Mouse (Mus musculus) WW6 (cell line): ENCODE data around the gene Agbl5.

Experiments used
- DNase-seq: peaks from one replicate; pipeline ENCODE4 v3.0.0-alpha.2; 2013; ENCODE audit warnings: low read depth, low spot score

Agbl5 gene

GRCm38 (mm10) chr5:30919831-30920614 is 31.5 kb downstream of the Agbl5 start:
- no peak for DNase-seq

GRCm38 (mm10) chr5:30920621-30921020 is 32.1 kb downstream of the Agbl5 start:
- DNase-seq, result no peak

- DNase-seq, result peak; percentile 70
Measured at GRCm38 (mm10) chr5:30921256-30922033, 33.0 kb downstream of the Agbl5 start, which contains the start of gene Khk. Gene Khk, plus strand, starts transcription at chr5:30921431.

- DNase-seq, result no peak
Measured at GRCm38 (mm10) chr5:30922581-30923041, 34.1 kb downstream of the Agbl5 start.

DNA sequence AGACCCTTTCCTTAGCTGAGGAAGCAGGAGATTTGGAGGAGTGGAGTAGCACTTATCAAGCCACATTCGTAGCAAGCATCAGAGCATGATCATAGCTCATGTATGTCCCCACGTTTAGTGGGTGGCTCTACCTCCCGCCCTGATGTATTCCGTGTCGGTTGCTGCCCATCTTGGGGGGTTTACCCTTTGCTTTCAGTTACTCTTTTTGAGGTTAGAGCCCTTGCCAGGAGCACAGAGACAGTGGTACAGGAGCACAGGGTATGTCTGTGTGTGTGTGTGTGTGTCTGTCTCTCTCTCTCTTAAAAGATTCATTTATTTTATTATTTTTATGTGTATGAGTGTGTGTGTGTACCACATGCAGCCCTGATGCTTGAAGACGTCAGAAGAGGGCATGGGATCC is 34.6 kb downstream of the Agbl5 start:
- DNase-seq, result no peak

GRCm38 (mm10) chr5:30924614-30925013 is 36.1 kb downstream of the Agbl5 start:
- no peak for DNase-seq

DNA sequence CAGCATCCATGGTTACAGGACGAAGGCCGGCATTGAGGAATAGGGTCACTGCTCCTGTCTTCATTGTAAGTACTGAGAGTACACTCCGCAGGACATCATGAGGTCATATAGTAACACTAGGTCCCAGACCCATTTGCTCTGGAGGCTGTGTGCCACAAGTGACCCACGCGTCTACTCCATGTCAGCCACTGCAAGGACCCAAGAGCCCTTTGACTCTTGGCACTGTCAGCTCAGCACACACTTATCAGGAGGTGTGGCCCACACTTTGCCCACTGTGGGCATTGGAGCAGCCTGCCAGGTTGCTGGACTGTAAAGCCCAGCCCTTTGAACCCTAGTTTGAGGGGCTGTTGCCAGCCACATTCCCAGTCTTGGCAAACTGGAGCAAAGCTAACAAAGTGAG is 36.7 kb downstream of the Agbl5 start:
- DNase-seq, result no peak

DNA sequence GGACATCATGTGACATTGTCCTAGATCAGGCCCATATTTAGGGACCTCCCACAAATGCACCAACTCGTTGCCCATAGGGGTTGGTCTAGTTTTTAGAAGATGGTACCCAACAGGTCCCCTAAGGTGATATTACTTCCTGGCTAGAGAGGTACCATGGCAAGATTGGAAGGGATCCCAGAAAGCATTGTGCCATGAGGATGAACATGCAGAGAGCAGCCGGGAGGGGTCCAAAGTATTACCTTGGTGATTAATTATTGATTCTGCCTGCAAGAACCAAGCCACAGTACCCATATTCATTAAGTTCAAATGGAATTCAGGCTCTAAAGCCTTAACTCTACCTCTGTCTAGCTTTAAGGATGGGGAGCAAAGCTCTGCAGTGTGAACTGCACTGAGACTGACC is 37.6 kb downstream of the Agbl5 start:
- DNase-seq, result no peak

DNA sequence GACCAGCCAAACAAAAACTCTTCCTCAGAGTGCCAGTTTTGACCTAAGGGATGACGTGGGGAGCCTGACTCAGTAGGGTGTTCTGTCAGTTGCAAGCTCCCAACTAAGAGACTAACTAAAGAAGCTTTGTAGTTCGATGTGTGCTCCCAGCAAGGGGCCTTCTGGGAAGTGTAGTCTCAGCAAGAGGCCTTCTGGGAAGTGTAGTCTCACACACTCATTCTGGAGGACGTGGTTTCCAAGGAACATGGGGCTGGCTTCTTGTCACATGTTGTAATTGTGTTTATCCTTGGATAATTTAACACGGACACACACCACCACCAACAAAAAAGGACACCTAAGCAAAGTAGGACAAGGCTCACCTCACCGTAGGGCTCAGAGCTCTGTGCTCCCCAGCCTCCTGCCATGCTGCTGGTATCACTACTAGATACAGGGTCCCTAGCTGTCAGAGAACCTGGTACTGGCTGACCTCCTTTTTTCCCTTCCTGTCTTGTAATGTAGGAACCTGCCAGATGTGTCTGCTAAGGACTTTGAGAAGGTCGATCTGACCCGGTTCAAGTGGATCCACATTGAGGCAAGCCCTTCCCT is 39.5 kb downstream of the Agbl5 start:
- DNase-seq, result no peak

DNA sequence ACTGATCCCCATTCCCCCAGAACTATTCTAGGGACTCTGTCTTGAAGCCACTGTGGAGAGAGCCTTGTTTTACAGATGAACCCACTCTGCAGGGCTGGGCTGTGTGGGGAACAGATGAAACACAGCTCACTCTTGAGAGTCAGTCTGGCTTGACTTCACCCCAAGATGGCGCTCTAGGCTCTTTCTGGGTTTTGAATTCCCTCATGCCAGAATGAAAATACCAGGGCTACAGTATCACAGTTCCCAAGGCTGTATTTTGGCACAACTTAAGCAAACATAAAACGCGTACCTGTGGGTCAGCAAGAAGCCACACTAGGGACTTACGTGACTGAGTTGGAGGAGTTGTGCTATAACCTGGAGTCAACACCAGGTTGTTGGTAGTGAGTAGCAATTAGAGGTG is 41.6 kb downstream of the Agbl5 start:
- no peak for DNase-seq

- DNase-seq, result no peak
Measured at GRCm38 (mm10) chr5:30930846-30931245, 42.4 kb downstream of the Agbl5 start.

DNA sequence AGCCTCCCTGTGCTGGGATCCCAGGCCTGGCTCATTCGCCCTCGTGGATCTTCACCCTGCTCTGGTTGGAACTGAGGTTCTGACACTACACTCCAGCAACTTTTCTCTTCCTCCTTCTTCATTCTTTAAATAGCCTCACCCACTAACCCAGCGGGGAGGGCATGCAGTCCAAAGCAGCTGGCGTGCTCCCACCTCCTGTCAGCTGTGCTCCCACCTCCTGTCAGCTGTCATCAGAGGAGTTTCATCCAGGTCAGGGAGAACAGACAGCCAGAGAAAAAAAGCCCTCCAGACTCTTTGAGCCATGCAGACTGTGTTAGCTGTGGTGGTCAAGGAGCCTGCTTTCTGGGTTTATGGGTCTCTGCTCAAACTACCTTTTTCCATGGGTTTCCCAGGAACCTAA is 42.9 kb downstream of the Agbl5 start:
- DNase-seq, result no peak

DNA sequence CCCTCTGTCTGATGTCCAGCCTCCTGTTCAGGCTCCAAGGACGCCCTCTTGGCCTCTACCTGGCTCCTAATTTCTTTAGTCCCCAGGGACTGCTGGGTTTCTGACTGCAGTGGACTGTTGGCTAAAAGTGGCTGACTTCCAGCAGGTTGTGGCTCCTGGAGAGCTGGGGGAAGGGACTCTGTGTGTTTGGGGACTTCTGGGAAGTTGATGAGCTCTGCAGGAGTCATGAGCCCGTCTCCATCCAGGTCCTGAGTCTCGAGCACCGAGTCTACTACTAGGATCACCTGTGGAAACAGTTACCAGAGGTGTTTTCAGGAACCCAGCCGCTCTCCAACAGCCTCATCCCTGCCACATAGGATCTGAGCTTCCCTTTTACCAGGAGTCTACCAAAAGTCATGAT is 45.2 kb downstream of the Agbl5 start:
- no peak for DNase-seq

DNA sequence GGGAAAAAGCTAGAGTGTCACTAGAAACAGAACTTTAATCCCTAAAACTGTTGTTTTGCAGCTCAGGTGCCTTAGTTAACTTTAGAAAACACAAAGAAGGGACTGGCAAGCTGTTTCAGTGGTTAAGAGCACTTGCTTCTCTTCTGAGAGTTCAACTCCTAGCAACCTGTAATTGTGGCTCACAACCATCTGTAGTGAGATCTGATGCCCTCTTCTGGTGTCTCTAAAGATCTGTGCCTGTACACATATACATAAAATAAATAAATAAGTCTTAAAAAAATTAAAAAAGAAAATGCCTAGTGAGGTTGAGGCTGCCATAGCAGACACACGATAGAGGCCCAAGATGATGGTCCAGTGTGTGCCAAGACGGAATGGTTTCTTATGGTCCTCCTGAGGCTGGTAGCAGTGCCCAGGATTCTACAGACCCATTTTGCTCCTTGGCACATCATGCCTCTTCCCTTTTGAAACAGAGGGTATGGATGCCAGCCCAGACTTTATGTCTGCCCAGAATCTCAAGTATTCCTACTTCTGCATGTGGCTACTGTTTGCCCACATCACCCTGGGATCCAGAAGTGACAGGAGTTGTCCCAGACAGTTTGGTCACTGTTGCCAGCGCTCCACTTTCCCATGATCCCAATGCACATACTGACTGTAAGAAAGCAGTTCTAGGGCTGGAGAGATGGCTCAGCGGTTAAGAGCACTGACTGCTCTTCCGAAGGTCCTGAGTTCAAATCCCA is 46.4 kb downstream of the Agbl5 start:
- no peak for DNase-seq

DNA sequence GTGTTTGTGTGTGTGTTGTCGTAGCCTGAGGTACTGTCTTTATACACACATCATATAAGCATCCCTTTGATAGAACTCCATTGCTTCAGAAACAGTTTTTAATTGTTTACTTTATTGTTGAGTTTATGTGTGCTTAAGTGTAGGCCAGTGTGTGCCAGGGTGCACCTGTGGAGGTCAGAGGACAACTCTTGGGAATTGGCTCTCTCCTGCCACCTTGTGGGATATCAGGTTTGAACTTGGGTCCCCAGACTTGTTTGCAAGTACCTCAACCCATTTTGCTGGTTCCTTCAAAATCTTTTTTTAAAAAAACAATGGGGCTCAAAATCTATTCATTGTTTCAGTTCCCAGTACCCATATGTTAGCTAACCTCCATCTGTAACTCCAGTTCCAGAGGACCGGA is 54.5 kb downstream of the Agbl5 start:
- no peak for DNase-seq

DNA sequence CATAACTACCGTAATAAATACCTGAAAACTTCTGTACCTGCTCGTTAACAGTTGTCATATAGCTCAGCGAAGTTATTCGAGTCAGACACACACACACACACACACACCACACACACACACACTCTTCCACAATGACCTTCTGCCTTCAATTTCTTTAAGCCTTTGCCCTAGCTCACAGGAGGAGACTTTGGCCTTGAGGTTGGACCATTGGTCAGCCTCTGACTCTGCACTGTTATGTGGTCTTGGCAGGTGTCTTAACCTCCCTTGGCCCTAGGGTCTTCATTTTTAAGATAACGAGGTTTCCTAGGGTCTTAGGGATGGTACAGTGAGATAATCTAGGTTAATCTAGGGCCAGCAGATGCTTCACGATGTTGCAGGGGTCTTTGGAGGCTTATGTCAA is 55.9 kb downstream of the Agbl5 start:
- DNase-seq, result no peak

- DNase-seq, result no peak
Measured at GRCm38 (mm10) chr5:30944956-30945781, 56.7 kb downstream of the Agbl5 start, which contains the start of gene Cgref1. Gene Cgref1, minus strand, starts transcription at chr5:30945591.

DNA sequence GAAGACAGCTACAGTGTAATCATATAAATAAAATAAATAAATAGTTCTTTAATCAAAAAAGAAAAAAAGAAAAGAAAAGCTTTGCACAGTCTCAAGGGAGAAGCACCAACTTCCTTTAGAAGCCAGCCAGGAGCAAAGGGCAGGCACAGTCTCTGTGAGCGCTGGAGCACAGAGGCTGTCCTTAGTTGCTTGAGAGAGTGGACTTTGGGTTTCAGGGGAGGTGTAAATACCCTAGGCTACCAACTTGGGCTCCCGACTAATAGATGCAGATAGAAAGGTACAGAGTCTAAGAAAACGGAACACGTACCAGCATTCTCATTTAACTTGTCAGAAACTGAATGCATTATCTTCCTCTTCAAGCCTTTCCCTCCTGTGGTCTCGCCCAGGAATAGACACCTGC is 60.1 kb downstream of the Agbl5 start:
- no peak for DNase-seq

DNA sequence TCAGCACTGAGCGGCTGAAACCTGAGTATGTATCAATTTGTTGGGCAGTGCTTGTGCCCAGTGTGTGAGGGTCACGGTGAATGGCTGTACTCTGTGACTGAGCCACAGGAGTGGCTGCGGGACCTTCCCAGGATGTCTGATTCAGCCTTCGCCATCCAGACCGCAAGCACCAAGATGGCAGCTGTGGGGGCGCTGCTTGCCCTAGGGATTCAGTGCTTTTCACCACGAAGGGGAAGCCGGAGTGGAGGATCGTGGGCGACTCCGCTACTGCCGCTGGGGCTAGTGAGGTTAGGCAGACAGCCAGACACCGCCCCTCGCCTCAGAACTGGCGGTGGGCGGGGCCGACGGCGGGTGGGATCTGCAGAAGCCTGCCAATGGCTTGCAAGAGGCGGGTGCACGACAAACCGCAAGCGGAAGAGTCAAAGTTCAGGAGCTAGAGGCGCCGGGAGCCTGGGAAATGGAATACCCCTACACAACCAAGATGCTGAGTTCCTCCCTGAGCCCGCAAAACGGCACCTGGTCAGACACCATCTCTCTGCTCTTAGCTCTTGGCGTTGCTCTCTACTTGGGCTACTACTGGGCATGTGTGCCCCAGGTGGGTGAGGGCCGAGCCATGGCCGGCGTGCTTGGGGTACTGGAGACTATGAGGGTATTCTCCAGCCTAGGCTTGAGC is 61.3 kb downstream of the Agbl5 start:
- DNase-seq, result peak; percentile 80

- no peak for DNase-seq
Measured at GRCm38 (mm10) chr5:30950451-30950850, 62.0 kb downstream of the Agbl5 start.
